Mouse (Mus musculus) megakaryocyte, embryonic 14.5 days (primary cell): ENCODE results near the gene Rnf186. TPM values are rescaled to one million over a fixed set of nuclear protein-coding genes. Genes with fewer than 3 reads are reported as not detected.

ENCODE experiments used
- H3K27me3 ChIP-seq: replicated peaks from 2 replicates; pipeline ENCODE3; 2012; ENCODE audit warnings: inconsistent platforms
- H3K36me3 ChIP-seq: replicated peaks from 2 replicates; pipeline ENCODE3; 2012; ENCODE audit warnings: low read length, inconsistent platforms, mixed read lengths
- H3K4me1 ChIP-seq: 2 replicates; pipeline ENCODE4 v1.6.1; 2012; ENCODE audit warnings: inconsistent platforms
- H3K4me3 ChIP-seq: replicated peaks from 2 replicates; pipeline ENCODE3; 2012; ENCODE audit warnings: moderate library complexity, mild to moderate bottlenecking, inconsistent platforms
- H3K9me3 ChIP-seq: 2 replicates; pipeline ENCODE4 v1.6.1; 2012; ENCODE audit warnings: inconsistent platforms
- FLI1 ChIP-seq: IDR thresholded peaks from 2 replicates; pipeline ENCODE4 v1.6.1; 2012; ENCODE audit warnings: low read length, inconsistent platforms, mixed read lengths
- GATA1 ChIP-seq: IDR thresholded peaks from 3 replicates; pipeline ENCODE4 v1.6.1; 2012; ENCODE audit warnings: mixed read lengths, low read length, inconsistent platforms, borderline replicate concordance
- polyA plus RNA-seq: library from polyadenylated mRNA; stranded (reverse); fragments of >175 nt; gene quantifications from 2 replicates; pipeline ENCODE4 v1.2.3, GENCODE M21; 2012; ENCODE audit warnings: low replicate concordance; ENCODE audit not compliant: insufficient read depth

Gene Rnf186
- not detected in 2 replicates for polyA plus RNA-seq

GRCm38 (mm10) chr4:138966866-138967265 lies at the start of gene Rnf186:
Gene Rnf186, plus strand, starts transcription at chr4:138967112.
- Histone ChIP-seq H3K27me3 (peaks cover 45% of the 10 kb centered on the region), H3K4me1 (peaks cover 13% of the 10 kb centered on the region), H3K4me3 (no peak within 1 kb of the TSS), H3K36me3 (no peaks in the 10 kb centered on the region), H3K9me3 (no peaks in the 10 kb centered on the region)
- TF ChIP-seq FLI1 = no peak
- no peak for TF ChIP-seq GATA1

GRCm38 (mm10) chr4:138917282-138917681 lies 49.6 kb upstream of the Rnf186 start:
- no peaks in the 10 kb centered on the region for H3K36me3 ChIP-seq
- peaks cover 20% of the 10 kb centered on the region for H3K9me3 ChIP-seq
- H3K4me3 ChIP-seq = no peak overlapping the region
- peaks cover 17% of the 10 kb centered on the region for H3K4me1 ChIP-seq
- peaks cover 25% of the 10 kb centered on the region for H3K27me3 ChIP-seq
- TF ChIP-seq GATA1 (no peak), FLI1 (no peak)

- TF ChIP-seq GATA1 (no peak), FLI1 (no peak)
- peaks cover 6% of the 10 kb centered on the region for H3K4me1 ChIP-seq
- H3K4me3 ChIP-seq = peak overlapping the region; percentile 73
- no peaks in the 10 kb centered on the region for H3K36me3 ChIP-seq
- H3K27me3 ChIP-seq = peaks cover 30% of the 10 kb centered on the region
- peaks cover 16% of the 10 kb centered on the region for H3K9me3 ChIP-seq
Observed at GRCm38 (mm10) chr4:138921254-138922130, 45.4 kb upstream of the Rnf186 start.

GRCm38 (mm10) chr4:138922131-138922459 lies 44.8 kb upstream of the Rnf186 start:
- peaks cover 6% of the 10 kb centered on the region for H3K4me1 ChIP-seq
- H3K36me3 ChIP-seq = no peaks in the 10 kb centered on the region
- peak overlapping the region; percentile 73 for H3K4me3 ChIP-seq
- peaks cover 11% of the 10 kb centered on the region for H3K9me3 ChIP-seq
- no peak for TF ChIP-seq GATA1
- no peak for TF ChIP-seq FLI1
- peaks cover 34% of the 10 kb centered on the region for H3K27me3 ChIP-seq

- TF ChIP-seq GATA1 = no peak
- peaks cover 37% of the 10 kb centered on the region for H3K27me3 ChIP-seq
- no peaks in the 10 kb centered on the region for H3K9me3 ChIP-seq
Observed at GRCm38 (mm10) chr4:138925561-138925960, 41.4 kb upstream of the Rnf186 start.

GRCm38 (mm10) chr4:138933862-138934261 lies 33.0 kb upstream of the Rnf186 start:
- Histone ChIP-seq H3K36me3 (no peaks in the 10 kb centered on the region), H3K9me3 (no peaks in the 10 kb centered on the region), H3K4me1 (no peaks in the 10 kb centered on the region), H3K4me3 (no peak overlapping the region), H3K27me3 (peaks cover 18% of the 10 kb centered on the region)
- no peak for TF ChIP-seq GATA1
- no peak for TF ChIP-seq FLI1

More at GRCm38 (mm10) chr4:138925561-138925960, 41.4 kb upstream of the Rnf186 start:
- Histone ChIP-seq H3K36me3 (no peaks in the 10 kb centered on the region), H3K4me3 (no peak overlapping the region), H3K4me1 (peaks cover 6% of the 10 kb centered on the region)

- peaks cover 22% of the 10 kb centered on the region for H3K27me3 ChIP-seq
- no peaks in the 10 kb centered on the region for H3K36me3 ChIP-seq
- H3K4me1 ChIP-seq = no peaks in the 10 kb centered on the region
- H3K9me3 ChIP-seq = no peaks in the 10 kb centered on the region
- no peak for TF ChIP-seq GATA1
- TF ChIP-seq FLI1 = no peak
- H3K4me3 ChIP-seq = no peak overlapping the region
Observed at GRCm38 (mm10) chr4:138934456-138935145, 32.3 kb upstream of the Rnf186 start.

GRCm38 (mm10) chr4:138938495-138939269 lies 28.2 kb upstream of the Rnf186 start:
- TF ChIP-seq GATA1 (no peak), FLI1 (no peak)
- peaks cover 28% of the 10 kb centered on the region for H3K27me3 ChIP-seq
- H3K4me3 ChIP-seq = no peak overlapping the region
- H3K4me1 ChIP-seq = peaks cover 6% of the 10 kb centered on the region
- H3K9me3 ChIP-seq = no peaks in the 10 kb centered on the region
- no peaks in the 10 kb centered on the region for H3K36me3 ChIP-seq

GRCm38 (mm10) chr4:138939481-138939880 lies 27.4 kb upstream of the Rnf186 start:
- TF ChIP-seq GATA1 (no peak), FLI1 (no peak)
- H3K4me3 ChIP-seq = no peak overlapping the region
- no peaks in the 10 kb centered on the region for H3K9me3 ChIP-seq
- no peaks in the 10 kb centered on the region for H3K36me3 ChIP-seq
- H3K27me3 ChIP-seq = peaks cover 26% of the 10 kb centered on the region
- H3K4me1 ChIP-seq = peaks cover 14% of the 10 kb centered on the region
